Mouse (Mus musculus) left cerebral cortex, adult 11 months (tissue): Measurements from ENCODE around the gene Utrn.

Source experiments
- DNase-seq: peaks from one replicate; pipeline ENCODE4 v3.0.0; 2022; ENCODE audit warnings: low spot score

Utrn gene

DNA sequence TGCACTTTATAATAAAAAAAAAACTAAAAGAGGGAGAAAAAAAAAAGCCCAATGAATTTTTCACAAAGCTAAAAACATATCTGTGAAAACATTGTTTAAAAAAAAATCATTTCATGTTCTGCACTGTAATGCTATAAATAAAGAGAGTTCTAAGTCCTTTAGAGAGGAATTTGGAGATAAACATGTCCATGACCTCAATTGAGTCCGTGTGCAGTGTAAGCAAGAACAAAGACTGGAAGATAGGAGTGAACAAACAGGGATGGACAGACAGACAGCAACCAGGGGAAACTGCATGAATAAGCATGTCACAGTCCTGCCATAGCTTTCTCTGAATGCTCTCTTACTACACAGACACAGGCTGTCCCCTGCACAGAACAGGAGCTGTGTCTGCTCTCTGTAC is 347.1 kb downstream of the Utrn start:
- DNase-seq: no peak

DNA sequence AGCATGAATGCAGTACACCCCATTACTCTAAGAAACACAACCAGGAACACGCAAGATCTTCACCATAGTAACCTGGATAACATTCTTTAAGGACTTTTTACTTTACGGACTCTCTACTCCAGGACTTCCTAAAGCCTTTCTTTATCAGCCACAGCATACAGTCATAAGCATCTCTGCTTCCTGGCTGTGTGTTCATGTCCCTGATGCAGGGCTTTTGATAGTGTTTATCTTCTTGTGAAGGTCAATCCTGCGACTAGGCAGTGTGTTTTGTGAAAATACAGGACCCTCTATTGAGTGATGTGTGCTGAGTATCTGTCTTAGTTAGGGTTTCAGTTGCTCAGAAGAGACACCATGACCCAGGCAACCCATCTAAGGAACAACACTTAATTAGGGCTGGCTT is 351.0 kb downstream of the Utrn start:
- no peak for DNase-seq

DNA sequence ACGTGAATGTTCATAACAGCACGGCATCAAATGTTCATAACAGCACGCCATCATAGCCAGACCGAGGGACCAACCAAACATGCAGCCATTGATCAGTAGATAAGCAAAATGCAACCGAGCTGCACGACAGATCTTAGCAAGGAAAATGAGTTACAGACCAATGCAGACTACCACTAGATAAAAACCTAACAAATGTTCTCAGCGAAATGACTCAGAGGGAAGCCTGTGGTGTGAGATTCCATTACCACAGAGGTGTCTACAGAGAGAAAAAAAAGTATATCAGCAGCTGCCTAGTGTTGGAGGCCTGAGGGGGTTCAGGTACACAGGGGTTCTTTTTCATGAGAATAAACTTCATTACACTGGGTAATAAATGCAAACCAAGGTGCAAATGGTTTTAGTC is 363.6 kb downstream of the Utrn start:
- DNase-seq: no peak

- no peak for DNase-seq
Measured at GRCm38 (mm10) chr10:12500489-12500888, 368.7 kb downstream of the Utrn start.

DNA sequence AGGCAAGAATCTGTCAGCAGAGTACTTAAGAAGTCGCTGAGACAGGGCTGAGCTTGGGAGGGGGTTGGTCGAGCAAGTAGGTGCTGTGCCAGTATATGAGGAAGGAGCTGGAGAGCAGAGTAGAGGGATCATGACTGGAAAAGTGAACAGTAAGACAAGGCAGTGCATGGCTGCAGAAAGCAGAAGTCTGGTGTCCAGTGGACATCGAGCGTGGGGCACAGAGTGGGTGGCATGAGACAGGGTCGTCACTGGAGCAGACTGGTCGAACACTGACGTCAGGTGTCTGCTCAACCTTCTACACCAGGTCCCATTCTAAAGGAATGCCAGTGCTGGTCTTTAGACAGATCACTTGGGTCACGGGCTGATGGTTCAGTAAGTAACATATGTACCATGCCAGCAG is 371.6 kb downstream of the Utrn start:
- no peak for DNase-seq

GRCm38 (mm10) chr10:12489551-12490177 is 379.5 kb downstream of the Utrn start:
- no peak for DNase-seq

GRCm38 (mm10) chr10:12488518-12488917 is 380.6 kb downstream of the Utrn start:
- no peak for DNase-seq

DNA sequence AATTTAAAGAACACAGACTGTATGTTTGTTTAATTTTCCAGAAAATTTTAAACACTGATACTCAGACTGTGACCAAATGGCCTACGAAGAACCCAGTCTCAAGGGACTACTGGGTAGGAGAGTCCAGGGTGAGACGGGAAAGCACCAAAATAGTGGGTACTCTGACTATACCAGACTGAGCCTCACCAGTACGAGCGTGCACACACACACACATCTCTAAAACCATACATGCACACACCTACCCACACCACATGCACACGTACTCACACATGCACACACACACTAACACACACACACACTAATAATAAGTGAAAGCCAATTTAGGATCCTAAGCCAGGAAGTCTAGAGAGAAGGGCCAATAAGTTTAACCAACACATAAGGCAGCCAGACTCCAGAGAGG is 381.0 kb downstream of the Utrn start:
- no peak for DNase-seq

DNA sequence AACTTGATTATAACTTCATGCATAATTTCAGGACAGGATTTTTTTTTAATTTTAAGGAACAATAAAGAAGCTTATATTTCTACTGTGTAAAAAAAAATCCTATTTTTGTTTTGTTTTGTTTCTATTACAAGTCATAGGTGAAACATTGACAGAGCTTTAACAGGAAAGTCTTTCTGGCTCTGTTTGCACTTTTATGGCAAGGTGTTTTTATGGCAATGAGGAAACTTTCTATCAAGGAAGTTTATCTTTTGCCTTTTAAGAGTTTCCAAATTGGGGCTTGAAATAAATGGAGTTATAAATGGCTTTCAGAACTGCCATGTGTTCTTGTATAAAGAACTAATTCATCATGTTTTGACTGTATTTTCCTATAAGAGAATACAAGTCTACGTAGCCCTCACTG is 385.7 kb downstream of the Utrn start:
- no peak for DNase-seq

GRCm38 (mm10) chr10:12482975-12483374 is 386.2 kb downstream of the Utrn start:
- DNase-seq: no peak

DNA sequence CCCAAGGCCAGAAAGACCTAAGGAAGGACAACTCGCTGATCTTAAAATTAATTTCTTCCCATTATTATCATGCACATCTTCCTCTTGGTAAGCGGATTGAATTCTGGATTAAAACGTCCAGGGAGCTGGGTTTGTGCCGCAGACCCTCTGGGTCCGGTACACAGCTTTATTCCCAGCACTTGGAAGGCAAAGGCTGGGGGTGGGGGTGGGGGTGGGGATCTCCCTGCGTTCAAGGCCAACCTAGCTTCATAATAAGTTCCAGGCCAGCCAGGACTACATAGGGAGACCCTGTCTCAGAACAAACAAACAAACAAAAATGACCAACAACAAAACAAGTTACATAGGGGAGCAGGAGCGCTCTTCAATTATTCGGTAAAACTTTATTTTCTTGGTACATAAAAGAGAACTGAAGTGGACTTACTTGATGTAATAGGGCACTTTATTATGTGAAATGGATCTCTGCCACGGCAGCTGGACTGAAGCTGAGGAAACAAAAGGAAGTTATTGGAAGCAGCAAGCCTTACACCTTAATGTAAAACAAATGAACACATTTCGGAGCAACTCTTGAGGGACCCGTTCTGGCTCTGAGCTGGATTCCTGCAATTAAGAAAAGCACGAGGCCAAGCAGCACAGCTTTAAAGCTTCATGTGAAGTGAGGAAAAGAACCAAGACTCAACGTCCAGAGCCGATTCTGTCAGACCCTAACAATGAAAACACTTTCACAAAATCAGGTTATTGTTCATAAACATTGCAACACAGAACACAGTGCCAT is 394.1 kb downstream of the Utrn start:
- DNase-seq: no peak

GRCm38 (mm10) chr10:12469391-12470057 is 399.6 kb downstream of the Utrn start:
- no peak for DNase-seq

GRCm38 (mm10) chr10:12467544-12467943 is 401.6 kb downstream of the Utrn start:
- no peak for DNase-seq

DNA sequence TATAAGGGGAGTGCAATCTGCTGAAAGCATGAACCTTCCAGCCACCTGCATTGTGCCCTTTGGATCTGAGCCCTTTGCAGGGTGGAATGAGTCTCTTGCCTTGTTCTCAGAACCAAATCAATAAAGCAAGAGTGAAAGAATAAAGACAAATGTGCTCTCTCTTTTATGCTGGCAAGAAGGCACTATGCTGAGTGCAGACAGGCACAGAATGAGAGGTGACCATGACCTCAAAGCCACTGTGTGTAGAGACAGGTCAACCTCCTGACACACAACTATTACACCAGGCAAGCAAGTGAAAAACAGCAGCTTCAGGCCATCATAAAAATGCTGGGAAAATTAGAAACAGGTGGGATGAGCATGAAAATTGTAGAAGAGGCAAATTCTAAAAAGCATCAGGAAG is 408.2 kb downstream of the Utrn start:
- DNase-seq: no peak

GRCm38 (mm10) chr10:12456867-12457266 is 412.3 kb downstream of the Utrn start:
- DNase-seq: no peak

DNA sequence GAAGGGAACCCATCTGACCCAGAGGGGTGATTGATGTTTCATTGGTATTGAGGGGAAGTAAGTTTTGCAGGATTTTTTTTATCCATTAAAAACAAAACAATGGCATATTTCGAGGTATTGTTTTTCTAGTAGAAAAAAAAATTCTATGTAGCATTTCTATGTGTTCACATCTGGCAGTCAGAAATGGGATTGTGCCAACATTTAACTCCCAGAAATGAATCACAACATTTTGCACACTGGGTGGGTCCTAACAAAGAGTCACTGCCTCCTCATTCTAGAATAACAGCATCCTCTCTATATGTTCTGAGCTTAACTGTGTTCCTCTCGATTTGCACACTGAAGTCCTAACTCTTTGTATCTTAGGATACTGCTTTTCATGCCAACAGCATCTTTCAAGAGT is 416.5 kb downstream of the Utrn start:
- no peak for DNase-seq

GRCm38 (mm10) chr10:12444122-12444521 is 425.0 kb downstream of the Utrn start:
- DNase-seq: no peak

GRCm38 (mm10) chr10:12433161-12433560 is 436.0 kb downstream of the Utrn start:
- DNase-seq: no peak

DNA sequence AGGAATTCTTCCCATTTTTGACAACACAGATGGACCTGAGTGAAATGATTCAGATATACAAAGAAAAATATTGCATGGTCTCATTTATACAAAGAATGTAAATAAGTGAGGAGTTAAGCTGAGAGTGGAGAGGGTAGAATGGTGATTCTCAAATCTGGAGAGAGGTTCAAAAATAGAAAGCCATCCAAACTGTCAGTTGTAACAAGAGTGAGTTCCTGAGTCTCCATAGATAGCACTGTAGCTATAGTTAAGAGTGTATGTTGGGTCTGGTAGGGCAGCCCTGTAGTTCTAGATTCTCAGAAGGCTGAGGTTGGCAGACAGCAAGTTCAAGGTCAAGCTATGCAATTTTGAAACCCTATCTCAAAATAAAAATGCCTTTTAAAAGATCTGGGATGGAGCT is 438.8 kb downstream of the Utrn start:
- DNase-seq: no peak

DNA sequence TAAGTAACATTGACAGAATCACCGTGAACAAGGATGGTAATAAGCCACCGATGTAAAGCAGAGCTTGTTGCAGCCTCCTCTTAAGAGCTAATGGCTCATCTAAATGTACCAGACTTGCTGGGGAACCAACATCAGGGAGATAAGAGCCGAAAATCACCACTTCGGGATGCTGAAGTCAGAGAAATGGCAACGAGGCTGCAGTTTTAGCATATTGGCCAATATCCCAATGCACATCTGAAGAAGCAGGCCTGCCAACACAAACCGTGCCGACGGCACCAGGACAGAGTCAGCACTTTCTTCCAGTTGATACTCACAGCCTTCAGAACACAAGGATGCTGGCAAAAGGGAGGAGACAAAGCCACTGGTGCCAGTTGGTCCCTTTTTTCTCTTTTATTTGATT is 442.3 kb downstream of the Utrn start:
- no peak for DNase-seq

GRCm38 (mm10) chr10:12424944-12425343 is 444.2 kb downstream of the Utrn start:
- DNase-seq: no peak

DNA sequence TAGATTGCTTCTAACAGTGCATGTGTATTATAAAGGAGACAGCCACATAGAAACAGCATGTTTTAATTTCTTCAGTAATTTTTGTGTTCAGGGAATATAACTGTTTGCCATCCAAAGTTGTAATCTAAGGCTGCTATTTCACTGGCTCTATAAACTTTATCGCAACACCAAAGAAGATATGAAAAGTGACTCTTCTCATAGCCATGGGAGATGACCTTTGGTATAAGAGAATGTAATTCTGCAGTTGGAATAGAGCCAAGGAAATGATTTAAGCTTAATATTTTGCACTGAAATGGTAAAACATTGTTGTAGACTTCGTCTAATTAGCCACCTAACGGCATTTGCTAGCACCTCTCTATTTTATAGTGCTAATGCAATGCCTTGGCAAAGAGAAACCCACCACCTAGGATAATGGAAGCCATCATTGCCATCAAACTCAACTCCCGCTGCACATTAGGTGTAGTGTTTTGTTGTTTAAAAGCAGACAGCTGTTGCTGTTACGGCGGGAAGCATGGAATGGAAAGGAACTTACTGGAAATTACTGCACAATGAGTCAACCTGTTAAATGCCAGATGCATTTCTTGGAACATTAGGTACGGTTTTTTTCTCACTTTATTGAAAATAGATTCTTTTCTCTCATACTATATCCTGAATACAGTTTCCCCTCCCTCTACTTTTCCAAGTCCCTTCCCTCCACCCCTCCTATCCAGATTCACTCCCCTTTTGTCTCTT is 445.0 kb downstream of the Utrn start:
- no peak for DNase-seq

- no peak for DNase-seq
Measured at GRCm38 (mm10) chr10:12414967-12415366, 454.2 kb downstream of the Utrn start.
